Mouse (Mus musculus) neural tube, embryonic 14.5 days (tissue): Measurements from ENCODE around the gene Olfr275. TPM values are rescaled to one million over a fixed set of nuclear protein-coding genes. Genes with fewer than 3 reads are reported as not detected.

ENCODE experiments used
- ATAC-seq: fragments of 200-750 bp; cut with Nextera tagmentation; 2 replicates; pipeline ENCODE4 v1.8.0; 2017; ENCODE audit warnings: low read depth, mild to moderate bottlenecking, moderate TSS enrichment, moderate library complexity
- H3K27ac ChIP-seq: fragments of 300-500 bp; sonication (generic); 2 replicates; pipeline ENCODE4 v1.5.1; 2014; ENCODE audit warnings: low read depth, mild to moderate bottlenecking, control low read depth, low read length, moderate library complexity, mixed read lengths
- H3K27me3 ChIP-seq: fragments of 300-500 bp; sonication (generic); 2 replicates; pipeline ENCODE4 v1.6.1; 2014; ENCODE audit warnings: low read length; ENCODE audit not compliant: control insufficient read depth, insufficient read depth
- H3K36me3 ChIP-seq: fragments of 300-500 bp; sonication (generic); 2 replicates; pipeline ENCODE4 v1.6.1; 2014; ENCODE audit warnings: low read length, mixed read lengths; ENCODE audit not compliant: control insufficient read depth, insufficient read depth
- H3K4me1 ChIP-seq: fragments of 300-500 bp; sonication (generic); 2 replicates; pipeline ENCODE4 v1.6.1; 2014; ENCODE audit warnings: low read length; ENCODE audit not compliant: control insufficient read depth, insufficient read depth
- H3K4me2 ChIP-seq: fragments of 300-500 bp; sonication (generic); 2 replicates; pipeline ENCODE4 v1.6.1; 2014; ENCODE audit warnings: mild to moderate bottlenecking, low read depth, low read length, control low read depth
- H3K4me3 ChIP-seq: fragments of 300-500 bp; sonication (generic); 2 replicates; pipeline ENCODE4 v1.5.1; 2014; ENCODE audit warnings: low read depth, low read length, control low read depth, mixed read lengths
- H3K9ac ChIP-seq: fragments of 300-500 bp; sonication (generic); replicated peaks from 2 replicates; pipeline ENCODE4 v1.6.1; 2014; ENCODE audit warnings: low read depth, mild to moderate bottlenecking, control low read depth, low read length, mixed read lengths
- H3K9me3 ChIP-seq: fragments of 300-500 bp; sonication (generic); 2 replicates; pipeline ENCODE4 v1.6.1; 2016; ENCODE audit warnings: low read length; ENCODE audit not compliant: control insufficient read depth
- WGBS: fragments of 180-500 bp; shearing (Covaris S2); extraction: QIAGEN DNeasy Blood & Tissue Kit; methylation state at CpG from one replicate; pipeline ENCODE4 v1.1.7; 2014; 5-methylcytosine and 5-hydroxymethylcytosine counted together
- polyA plus RNA-seq: library from polyadenylated mRNA; unstranded; fragments of >200 nt; fragmentation: Nextera tagmentation; extraction: Ambion mirVana; gene quantifications from 2 replicates; pipeline ENCODE4 v1.2.1, GENCODE M21; 2014

Gene Olfr275
- polyA plus RNA-seq, 1 experiment from 2014 or later, result 0.17 TPM

GRCm38 (mm10) chr4:52859136-52859535, 44.7 kb downstream of the Olfr275 start, which contains the start of gene Olfr273:
Gene Olfr273 (minus strand): TSS chr4:52859236.
- 44% methylated on average over 1 of the region's 1 CpGs for WGBS

GRCm38 (mm10) chr4:52864156-52864555, 49.8 kb downstream of the Olfr275 start:
- no peak overlapping the region for H3K4me2 ChIP-seq
- 94% methylated on average over 9 of the region's 9 CpGs for WGBS
- no peak overlapping the region for H3K9ac ChIP-seq
- H3K9me3 ChIP-seq, result no peaks in the 10 kb centered on the region; the same call in 1 of the 2 replicates
- no peak overlapping the region for H3K4me3 ChIP-seq
- no peak overlapping the region for H3K27ac ChIP-seq
- H3K36me3 ChIP-seq, result no peaks in the 10 kb centered on the region
- ATAC-seq, result no peak
- H3K27me3 ChIP-seq, result no peaks in the 10 kb centered on the region
- H3K4me1 ChIP-seq, result no peaks in the 10 kb centered on the region

More at GRCm38 (mm10) chr4:52859136-52859535, 44.7 kb downstream of the Olfr275 start, which contains the start of gene Olfr273:
- no peaks in the 10 kb centered on the region for H3K4me1 ChIP-seq
- no peaks in the 10 kb centered on the region for H3K27me3 ChIP-seq
- H3K9ac ChIP-seq, result no peak within 1 kb of the TSS
- no peak within 1 kb of the TSS for H3K4me3 ChIP-seq
- no peak for ATAC-seq
- no peak within 1 kb of the TSS for H3K27ac ChIP-seq
- H3K36me3 ChIP-seq, result no peaks in the 10 kb centered on the region
- no peak within 1 kb of the TSS for H3K4me2 ChIP-seq
- H3K9me3 ChIP-seq, result no peaks in the 10 kb centered on the region

Other genes starting within 250 kb of the Olfr275 start
- not detected in 2 replicates for gene Toporsl, start 218.3 kb upstream of the Olfr275 start, polyA plus RNA-seq
- not detected in 2 replicates for gene Olfr273, start 44.6 kb downstream of the Olfr275 start, polyA plus RNA-seq
- not detected in 2 replicates for gene Olfr272, start 104.6 kb downstream of the Olfr275 start, polyA plus RNA-seq
- gene Olfr270, start 149.9 kb downstream of the Olfr275 start, polyA plus RNA-seq, result not detected in 2 replicates
- gene Nipsnap3a, start 174.7 kb downstream of the Olfr275 start, polyA plus RNA-seq, result not detected in 2 replicates
- gene Nipsnap3b, start 197.3 kb downstream of the Olfr275 start, polyA plus RNA-seq, result 188 and 203 TPM in 2 replicates